Mouse (Mus musculus) CH12.LX (cell line): ENCODE results near the gene Whrn. TPM values are rescaled to one million over a fixed set of nuclear protein-coding genes. Genes with fewer than 3 reads are reported as not detected.
A peak's percentile ranks its signal among the peaks of the same experiment; 100 is the strongest.

Experiments
- DNase-seq: peaks from one replicate; pipeline ENCODE4 v3.0.0-alpha.2; 2013; ENCODE audit errors: extremely low read depth
- H3K27ac ChIP-seq: 2 replicates; pipeline ENCODE4 v1.5.1; 2012; ENCODE audit warnings: low read depth, mild to moderate bottlenecking, control low read depth, moderate library complexity; ENCODE audit not compliant: insufficient read depth
- H3K27me3 ChIP-seq: replicated peaks from 2 replicates; pipeline ENCODE3; 2012; ENCODE audit warnings: inconsistent platforms
- H3K36me3 ChIP-seq, 2 experiments: replicated peaks in 1 of 2; 2 replicates each; pipeline versions ENCODE3 to v1.6.1; 2012; ENCODE audit warnings: inconsistent platforms in 1 of 2, low read length in 1 of 2, mild to moderate bottlenecking in 1 of 2, mixed read lengths in 1 of 2, moderate library complexity in 1 of 2; ENCODE audit not compliant: control insufficient read depth in 1 of 2, insufficient read depth in 1 of 2
- H3K4me1 ChIP-seq, 2 experiments: 2 replicates each; pipeline ENCODE4 v1.6.1; 2012; ENCODE audit warnings: inconsistent platforms in 1 of 2, moderate library complexity in 1 of 2; ENCODE audit not compliant: insufficient read depth in 2 of 2, control insufficient read depth in 1 of 2
- H3K4me2 ChIP-seq: 2 replicates; pipeline ENCODE4 v1.6.1; 2012; ENCODE audit warnings: low read depth, mild to moderate bottlenecking, control low read depth; ENCODE audit not compliant: poor library complexity, insufficient read depth, severe bottlenecking
- H3K4me3 ChIP-seq, 3 experiments: fragments of 150-350 bp in 1 of 3; sonication (generic) in 1 of 3; replicated peaks in 1 of 3; 2 replicates each; pipeline versions ENCODE3 to v1.5.1; 2011 to 2012; ENCODE audit warnings: low read depth in 2 of 3, low read length in 2 of 3, mild to moderate bottlenecking in 2 of 3, moderate library complexity in 2 of 3, control low read depth in 1 of 3, improper control_type of control experiment in 1 of 3, inconsistent platforms in 1 of 3, mixed read lengths in 1 of 3; ENCODE audit not compliant: poor library complexity in 1 of 3
- H3K79me2 ChIP-seq: replicated peaks from 2 replicates; pipeline ENCODE4 v1.6.1; 2012; ENCODE audit warnings: mild to moderate bottlenecking, moderate library complexity; ENCODE audit not compliant: control insufficient read depth, poor library complexity, insufficient read depth, severe bottlenecking; ENCODE audit errors: extremely low read depth
- H3K9ac ChIP-seq: 2 replicates; pipeline ENCODE4 v1.6.1; 2012; ENCODE audit warnings: low read depth, mild to moderate bottlenecking, control low read depth, moderate library complexity; ENCODE audit not compliant: insufficient read depth
- H3K9me3 ChIP-seq: replicated peaks from 2 replicates; pipeline ENCODE3; 2012; ENCODE audit warnings: low read length, inconsistent platforms, mixed read lengths
- BHLHE40 ChIP-seq: IDR thresholded peaks from 2 replicates; pipeline ENCODE4 v1.6.1; 2011; ENCODE audit warnings: mild to moderate bottlenecking, low read depth, low read length, improper control_type of control experiment
- CHD2 ChIP-seq: IDR thresholded peaks from 2 replicates; pipeline ENCODE4 v1.6.1; 2011; ENCODE audit warnings: low read length, improper control_type of control experiment
- ELF1 ChIP-seq: IDR thresholded peaks from 2 replicates; pipeline ENCODE4 v1.6.1; 2014; ENCODE audit warnings: low read depth, mild to moderate bottlenecking, inconsistent platforms, low read length, improper control_type of control experiment
- GABPA ChIP-seq: IDR thresholded peaks from 2 replicates; pipeline ENCODE4 v1.6.1; 2012; ENCODE audit warnings: low read depth, low read length, improper control_type of control experiment, inconsistent platforms; ENCODE audit not compliant: insufficient replicate concordance
- HCFC1 ChIP-seq: IDR thresholded peaks from 2 replicates; pipeline ENCODE4 v1.6.1; 2012; ENCODE audit warnings: low read depth, mild to moderate bottlenecking, inconsistent platforms, low read length, improper control_type of control experiment
- IRF4 ChIP-seq: IDR thresholded peaks from 2 replicates; pipeline ENCODE4 v1.6.1; 2014; ENCODE audit warnings: low read depth, mild to moderate bottlenecking, inconsistent platforms, low read length, improper control_type of control experiment
- MAX ChIP-seq: IDR thresholded peaks from 2 replicates; pipeline ENCODE4 v1.6.1; 2011; ENCODE audit warnings: low read length, improper control_type of control experiment
- MAZ ChIP-seq: IDR thresholded peaks from 2 replicates; pipeline ENCODE4 v1.6.1; 2012; ENCODE audit warnings: low read depth, mild to moderate bottlenecking, inconsistent platforms, low read length, improper control_type of control experiment, moderate library complexity
- MEF2A ChIP-seq: IDR thresholded peaks from 2 replicates; pipeline ENCODE4 v1.6.1; 2014; ENCODE audit warnings: low read depth, mild to moderate bottlenecking, inconsistent platforms, low read length, improper control_type of control experiment, borderline replicate concordance
- POLR2A ChIP-seq: IDR thresholded peaks from 2 replicates; pipeline ENCODE4 v1.6.1; 2011; ENCODE audit warnings: low read depth, mild to moderate bottlenecking, improper control_type of control experiment, low read length
- RCOR1 ChIP-seq: conservative IDR thresholded peaks from 2 replicates; pipeline ENCODE4 v1.6.1; 2012; ENCODE audit warnings: low read depth, mild to moderate bottlenecking, inconsistent platforms, low read length, improper control_type of control experiment
- TCF12 ChIP-seq: IDR thresholded peaks from 2 replicates; pipeline ENCODE4 v1.6.1; 2014; ENCODE audit warnings: low read depth, mild to moderate bottlenecking, inconsistent platforms, low read length, improper control_type of control experiment
- USF1 ChIP-seq: IDR thresholded peaks from 2 replicates; pipeline ENCODE4 v1.6.1; 2014; ENCODE audit warnings: low read depth, mild to moderate bottlenecking, inconsistent platforms, low read length, improper control_type of control experiment
- USF2 ChIP-seq: conservative IDR thresholded peaks from 2 replicates; pipeline ENCODE4 v1.6.1; 2011; ENCODE audit warnings: low read depth, low read length, improper control_type of control experiment
- ZKSCAN1 ChIP-seq: IDR thresholded peaks from 2 replicates; pipeline ENCODE4 v1.6.1; 2012; ENCODE audit warnings: low read depth, inconsistent platforms, low read length, improper control_type of control experiment, borderline replicate concordance
- ZMIZ1 ChIP-seq: IDR thresholded peaks from 2 replicates; pipeline ENCODE4 v1.6.1; 2012; ENCODE audit warnings: low read depth, mild to moderate bottlenecking, inconsistent platforms, low read length, improper control_type of control experiment
- ZNF384 ChIP-seq: IDR thresholded peaks from 2 replicates; pipeline ENCODE4 v1.6.1; 2012; ENCODE audit warnings: low read depth, low read length, improper control_type of control experiment, inconsistent platforms
- dilution Hi-C: fragments of 300-500 bp; cut with MboI; formaldehyde crosslinking; loops from 2 replicates; pipeline ENCODE4 v1.14.3; 2020; ENCODE audit warnings: low sequenced_read_pairs; ENCODE audit not compliant: extremely low pct_unique_long_range_greater_than_20kb, extremely low pct_ligation_motif_present
- in situ Hi-C: fragments of 300-500 bp; cut with MboI; formaldehyde crosslinking; loops from 3 replicates; pipeline ENCODE4 v1.14.3; 2019; ENCODE audit warnings: low sequenced_read_pairs, low pct_ligation_motif_present, low pct_unique_long_range_greater_than_20kb, mixed read lengths
- polyA plus RNA-seq: library from polyadenylated mRNA; unstranded; fragments of >175 nt; gene quantifications from 2 replicates; pipeline ENCODE4 v1.2.1, GENCODE M21; 2012; ENCODE audit warnings: low read depth; ENCODE audit not compliant: insufficient read length
- total RNA-seq, 2 experiments: library from RNA; depleted of rRNA; stranded (reverse); fragments of 300-350 nt in 1 of 2; fragments of >200 nt in 1 of 2; gene quantifications; 2 replicates each; pipeline ENCODE4 v1.2.3; 2012 to 2014

Whrn gene
- total and polyA plus RNA-seq, 3 experiments = 0.99 to 9.4 (median 4.5) TPM

- no peak overlapping the region for H3K27ac ChIP-seq
- no peak for TF ChIP-seq ZKSCAN1
- TF ChIP-seq USF1 = no peak
- no peak for TF ChIP-seq MAZ
- no peak for TF ChIP-seq TCF12
- TF ChIP-seq RCOR1 = no peak
- TF ChIP-seq IRF4 = no peak
- no peak for DNase-seq
- no peak overlapping the region for H3K4me2 ChIP-seq
- H3K9me3 ChIP-seq = no peaks in the 10 kb centered on the region
- no peaks in the 10 kb centered on the region for H3K79me2 ChIP-seq
- no peak overlapping the region for H3K4me3 ChIP-seq
- H3K36me3 ChIP-seq = peaks cover 0 to 15% of the 10 kb centered on the region in 2 experiments
- in situ Hi-C loops = loop anchor here (25.0 kb wide), 2 partner anchors 347 to 522 kb away; no protein-coding TSS in a partner anchor
- H3K4me1 ChIP-seq = peaks cover 2 to 15% of the 10 kb centered on the region in 2 experiments; a peak in 3 of 4 replicates
- dilution Hi-C loops = no loop called here
- no peaks in the 10 kb centered on the region for H3K27me3 ChIP-seq
- no peak overlapping the region for H3K9ac ChIP-seq
These were observed 80.8 kb downstream of the Whrn start for GRCm38 (mm10) chr4:63414951-63415350.

- peaks cover 18% of the 10 kb centered on the region for H3K79me2 ChIP-seq
- peaks cover 0 to 16% of the 10 kb centered on the region in 2 experiments for H3K36me3 ChIP-seq
- H3K4me2 ChIP-seq = no peak overlapping the region
- no peak for DNase-seq
- in situ Hi-C loops (loop anchor here (25.0 kb wide), 2 partner anchors 351 to 526 kb away; no protein-coding TSS in a partner anchor), dilution Hi-C loops (no loop called here)
- no peak overlapping the region for H3K27ac ChIP-seq
- no peak for TF ChIP-seq ZMIZ1
- TF ChIP-seq ZNF384 = no peak
- TF ChIP-seq USF2 = no peak
- TF ChIP-seq MAX = no peak
- peaks cover 6 to 21% of the 10 kb centered on the region in 2 experiments for H3K4me1 ChIP-seq
- no peaks in the 10 kb centered on the region for H3K27me3 ChIP-seq
- H3K4me3 ChIP-seq = no peak overlapping the region
- no peaks in the 10 kb centered on the region for H3K9me3 ChIP-seq
- no peak overlapping the region for H3K9ac ChIP-seq
These were observed 84.6 kb downstream of the Whrn start for GRCm38 (mm10) chr4:63411222-63411621.

GRCm38 (mm10) chr4:63410583-63410934 lies 85.2 kb downstream of the Whrn start:
- dilution Hi-C loops (no loop called here), in situ Hi-C loops (loop anchor here (25.0 kb wide), 2 partner anchors 352 to 527 kb away; no protein-coding TSS in a partner anchor)
- TF ChIP-seq CHD2 (peak; percentile 46), POLR2A (0 out of 2 replicates have a peak, but pooled peaks have one; percentile 46), MEF2A (no peak), BHLHE40 (no peak), ELF1 (peak; percentile 85), HCFC1 (peak; percentile 34; the same call in 1 of the 2 replicates), ZMIZ1 (peak; percentile 53; the same call in 1 of the 2 replicates), TCF12 (peak; percentile 41; the same call in 1 of the 2 replicates), MAX (no peak), USF1 (no peak), GABPA (no peak)
- DNase-seq = peak; percentile 98
- peaks cover 24% of the 10 kb centered on the region for H3K79me2 ChIP-seq
- peak overlapping the region; percentile 56 to 93 (median 64) for H3K4me3 ChIP-seq
- H3K27me3 ChIP-seq = no peaks in the 10 kb centered on the region
- peak overlapping the region; percentile 28; the same call in 1 of the 2 replicates for H3K9ac ChIP-seq
- peaks cover 0 to 12% of the 10 kb centered on the region in 2 experiments for H3K36me3 ChIP-seq
- H3K27ac ChIP-seq = peak overlapping the region; percentile 97
- no peaks in the 10 kb centered on the region for H3K9me3 ChIP-seq
- no peak overlapping the region; the same call in 1 of the 2 replicates for H3K4me2 ChIP-seq
- peaks cover 12 to 28% of the 10 kb centered on the region in 2 experiments for H3K4me1 ChIP-seq
